Mouse (Mus musculus) urinary bladder, postnatal 14 days (tissue): Measurements from ENCODE around the gene Fars2.

Source experiments
- DNase-seq: peaks from one replicate; pipeline ENCODE4 v3.0.0; 2021; ENCODE audit warnings: low spot score

The Fars2 gene

DNA sequence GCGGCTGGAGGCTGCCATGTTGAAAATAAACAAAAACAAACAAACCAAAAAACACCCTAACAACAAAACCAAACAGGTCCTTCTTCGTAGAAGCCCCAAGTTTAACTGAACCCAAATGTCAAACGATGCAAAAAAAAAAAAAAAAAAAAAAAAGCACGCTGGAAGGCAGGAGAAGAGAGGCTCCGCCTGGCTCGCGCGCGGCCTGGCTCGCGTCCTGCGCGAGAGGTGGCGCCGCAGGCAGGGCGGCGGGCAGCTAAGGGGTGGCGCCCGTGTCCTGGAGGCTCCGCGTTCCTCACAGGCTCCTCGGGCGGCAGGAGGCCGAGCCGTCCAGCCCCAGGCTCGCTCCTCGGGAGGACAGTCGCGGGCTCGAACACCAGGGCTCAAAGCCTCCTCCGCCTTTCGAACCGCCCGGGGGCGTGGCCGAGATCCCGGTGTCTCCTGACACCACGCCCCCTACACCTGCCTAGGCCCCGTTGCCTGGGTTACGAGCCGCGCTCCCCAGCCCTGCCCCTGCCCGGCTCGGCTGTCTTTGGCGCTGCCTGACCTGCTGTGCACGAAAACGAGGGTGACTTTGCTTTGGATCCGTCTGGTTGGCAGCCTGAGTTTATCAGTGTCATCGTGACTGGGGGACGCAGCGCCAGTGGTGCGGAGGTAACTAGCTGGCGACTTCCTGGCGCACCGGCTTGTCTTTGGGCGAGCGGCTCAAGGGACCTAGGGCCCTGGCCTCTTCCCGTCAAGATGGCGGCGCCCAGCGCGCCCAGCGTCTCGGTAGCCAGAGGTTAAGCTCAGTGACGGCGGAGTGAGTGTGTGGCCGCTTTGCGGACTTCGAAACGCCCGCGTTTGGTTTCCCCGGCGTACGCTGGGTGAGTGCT, at the start of gene Fars2, which contains the start of gene Lyrm4:
Gene Fars2, plus strand, starts transcription at position 270 of the 872 bp plus-strand sequence.
Gene Lyrm4, minus strand, starts transcription at position 384 of the 872 bp plus-strand sequence.
- peak; percentile 99 for DNase-seq

DNA sequence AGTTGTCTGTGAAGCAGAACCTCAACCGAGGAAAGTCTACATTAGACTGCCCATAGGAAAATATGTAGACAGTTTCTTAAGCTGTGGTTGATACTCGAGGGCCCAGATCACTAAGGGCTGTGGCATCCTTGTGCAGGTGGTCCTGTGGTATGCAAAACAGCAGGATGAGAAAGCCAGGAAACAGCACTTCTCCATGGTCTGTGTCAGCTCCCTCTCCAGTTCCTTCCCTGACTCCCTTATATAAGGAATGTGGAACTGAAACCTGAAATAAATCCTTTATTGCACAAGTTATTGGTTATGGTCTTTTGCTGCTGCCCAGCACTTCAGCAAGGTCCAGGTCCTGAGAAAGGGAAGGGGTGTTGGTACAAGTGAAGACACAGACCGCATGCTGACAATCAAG, 42.7 kb upstream of the Fars2 start:
- DNase-seq = no peak

DNA sequence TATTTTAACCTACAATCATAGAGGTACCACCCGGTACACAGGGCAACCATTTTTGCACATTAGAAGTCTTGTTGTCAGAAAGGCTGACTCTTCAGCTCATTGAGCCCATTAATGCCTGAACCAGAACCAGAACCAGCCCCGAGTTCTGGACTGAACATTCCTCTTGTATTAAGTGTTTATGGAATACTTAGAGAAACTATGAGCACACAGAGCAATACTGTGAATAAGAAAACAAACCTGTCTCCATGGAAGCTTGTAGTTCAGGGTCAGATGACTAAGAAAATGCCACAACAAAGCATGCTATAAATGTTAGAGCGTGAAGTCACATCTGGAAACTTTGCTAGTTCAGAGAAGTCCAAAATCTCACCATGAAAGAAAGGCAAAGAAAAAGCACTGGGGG, 35.6 kb upstream of the Fars2 start:
- DNase-seq = no peak

- no peak for DNase-seq
Observed at GRCm38 (mm10) chr13:36084701-36085100, 32.5 kb upstream of the Fars2 start.

DNA sequence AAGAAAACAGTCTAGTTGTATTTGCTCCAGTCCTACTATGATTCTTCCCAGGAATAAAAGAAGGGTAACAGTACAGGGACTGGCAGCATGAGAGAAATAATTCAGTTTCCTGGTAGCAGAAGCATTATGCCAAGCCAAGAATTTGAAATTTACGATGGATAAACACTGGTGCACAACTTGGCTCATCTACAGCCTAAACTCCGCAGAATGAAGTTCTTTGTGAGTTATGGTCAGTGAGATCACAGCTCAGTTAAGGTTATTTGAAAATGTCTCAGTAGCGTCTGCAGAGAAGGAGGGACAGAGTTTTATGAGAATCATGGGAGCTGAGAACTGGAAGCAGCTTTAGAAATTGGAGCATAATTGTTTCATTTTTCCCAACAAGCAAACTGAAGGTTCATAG, 31.2 kb upstream of the Fars2 start:
- DNase-seq = no peak

DNA sequence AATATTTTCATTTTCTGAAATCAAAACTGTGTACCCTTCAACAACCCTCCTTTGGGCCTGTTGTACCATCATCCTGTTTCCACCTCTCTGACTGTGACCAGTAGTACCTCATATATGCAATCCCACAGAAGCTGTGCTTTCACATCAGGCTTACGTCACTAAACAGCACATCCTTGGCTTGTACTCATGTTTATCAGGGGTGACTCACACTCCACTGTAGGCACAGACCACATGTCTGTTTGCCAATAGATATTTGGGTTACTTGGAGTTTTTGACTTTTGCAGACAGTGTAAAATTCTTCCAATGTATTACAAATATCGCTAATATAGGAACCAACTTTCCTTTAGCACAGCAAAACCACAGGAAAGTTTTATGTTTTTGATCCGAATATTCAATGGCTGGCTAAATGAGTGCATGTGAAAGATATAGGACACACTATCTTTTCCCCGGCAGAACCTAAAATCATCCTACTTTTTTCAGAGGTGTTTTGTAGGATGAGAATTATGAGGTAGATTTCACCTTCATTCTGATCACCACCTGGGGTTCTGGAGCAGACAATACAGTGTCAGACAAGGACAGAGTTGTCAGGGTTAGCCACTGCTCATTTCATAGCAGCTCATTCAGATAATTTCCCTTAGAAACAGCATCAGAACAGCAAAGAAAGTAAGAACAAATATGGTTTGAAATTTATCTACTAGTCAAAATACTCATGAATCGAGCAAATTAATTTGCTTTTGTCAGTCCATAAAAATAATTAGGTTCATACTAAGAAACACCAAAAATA, 30.4 kb upstream of the Fars2 start:
- DNase-seq = no peak

- no peak for DNase-seq
Observed at GRCm38 (mm10) chr13:36087427-36087826, 29.8 kb upstream of the Fars2 start.

DNA sequence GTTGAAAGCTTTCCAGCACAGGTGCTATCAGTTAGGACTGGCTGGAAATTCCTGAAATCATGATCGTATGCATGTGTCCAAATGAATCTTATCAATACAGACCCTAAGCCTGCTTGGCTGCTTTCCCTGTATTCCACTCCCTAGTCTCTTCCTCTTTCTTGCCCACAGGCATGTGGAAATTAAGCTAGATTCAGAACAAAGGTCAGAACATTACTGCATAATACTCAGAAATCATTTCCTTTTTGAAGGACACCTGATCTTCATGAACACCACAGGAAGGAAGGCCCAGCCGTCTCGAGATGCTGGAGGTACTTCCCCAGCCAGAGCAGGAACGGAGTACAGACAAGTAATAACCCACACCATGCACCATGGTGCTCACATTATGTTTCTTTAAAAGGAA, 29.0 kb upstream of the Fars2 start:
- DNase-seq = no peak

DNA sequence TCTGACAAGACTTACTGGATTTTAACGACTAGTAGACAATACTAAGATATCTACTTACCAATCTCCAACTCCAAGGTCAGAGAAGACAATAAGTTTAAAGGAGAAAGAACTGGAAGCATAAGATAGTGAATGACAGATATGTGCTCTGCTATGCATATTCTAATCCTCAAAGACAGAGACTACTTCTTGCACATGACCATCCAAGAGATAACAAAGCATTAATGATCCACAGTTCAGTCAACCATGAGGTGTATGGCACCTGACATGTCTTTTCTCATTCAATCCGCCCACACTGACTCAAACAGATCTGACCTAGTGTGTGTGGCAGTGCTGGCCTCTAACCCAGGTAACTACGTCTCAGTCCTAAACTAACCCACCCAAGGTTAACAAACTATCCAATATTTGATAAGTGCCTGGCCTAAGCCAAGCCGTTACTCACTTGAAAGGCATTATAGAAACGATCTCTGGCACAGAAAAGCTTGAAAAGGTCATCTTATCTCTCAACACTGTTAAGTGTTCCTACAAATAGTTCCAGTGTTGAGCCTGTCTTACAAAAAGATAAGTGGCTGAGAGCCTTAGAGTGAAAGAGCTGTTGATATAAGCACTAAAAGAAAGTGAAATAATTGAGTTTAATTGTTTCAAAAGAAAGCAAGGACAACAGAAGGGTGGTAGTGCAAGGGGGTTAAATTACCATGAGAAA, 20.4 kb upstream of the Fars2 start:
- DNase-seq = no peak

- no peak for DNase-seq
Observed at GRCm38 (mm10) chr13:36105591-36105990, 11.6 kb upstream of the Fars2 start.

- DNase-seq = no peak
Observed at GRCm38 (mm10) chr13:36108528-36108927, 8.7 kb upstream of the Fars2 start.

DNA sequence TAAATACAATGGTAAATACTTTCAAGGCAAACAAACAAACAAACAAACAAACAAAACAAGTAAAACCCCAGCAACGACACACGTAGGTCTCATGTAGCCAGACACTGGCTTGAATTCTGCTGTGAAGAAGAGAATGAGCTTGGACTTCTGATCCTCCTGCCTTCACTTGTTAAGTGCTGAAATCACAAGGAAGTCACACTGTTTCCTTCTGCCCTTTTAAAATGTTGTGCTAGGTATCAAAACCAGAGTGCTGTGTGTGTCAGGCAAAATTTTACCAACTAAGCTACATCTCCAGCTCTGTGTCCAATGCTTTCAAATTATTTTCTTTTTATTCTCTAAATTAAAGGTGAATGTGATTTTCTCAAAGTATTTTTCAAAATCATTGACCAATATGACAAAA, 5.9 kb upstream of the Fars2 start:
- DNase-seq = no peak

DNA sequence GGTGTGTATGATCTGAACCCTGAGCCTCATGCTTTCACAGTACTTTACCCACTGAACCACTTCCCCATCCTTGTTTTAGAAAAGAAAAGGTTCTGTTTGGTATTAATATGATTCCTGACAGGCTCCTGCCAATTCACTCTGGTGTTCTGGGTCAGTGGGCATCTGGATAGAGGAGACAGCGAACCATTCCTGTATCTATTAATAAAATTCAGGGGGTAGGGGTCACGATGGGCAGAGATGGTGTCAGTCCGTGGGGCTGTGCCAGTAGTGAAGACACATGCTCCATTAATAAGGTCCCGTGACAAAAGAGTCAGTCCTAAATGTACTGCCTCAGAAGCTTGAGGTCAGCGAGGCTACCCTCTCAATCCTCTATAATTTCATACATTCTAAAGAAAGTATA, 4.0 kb upstream of the Fars2 start:
- DNase-seq = no peak

DNA sequence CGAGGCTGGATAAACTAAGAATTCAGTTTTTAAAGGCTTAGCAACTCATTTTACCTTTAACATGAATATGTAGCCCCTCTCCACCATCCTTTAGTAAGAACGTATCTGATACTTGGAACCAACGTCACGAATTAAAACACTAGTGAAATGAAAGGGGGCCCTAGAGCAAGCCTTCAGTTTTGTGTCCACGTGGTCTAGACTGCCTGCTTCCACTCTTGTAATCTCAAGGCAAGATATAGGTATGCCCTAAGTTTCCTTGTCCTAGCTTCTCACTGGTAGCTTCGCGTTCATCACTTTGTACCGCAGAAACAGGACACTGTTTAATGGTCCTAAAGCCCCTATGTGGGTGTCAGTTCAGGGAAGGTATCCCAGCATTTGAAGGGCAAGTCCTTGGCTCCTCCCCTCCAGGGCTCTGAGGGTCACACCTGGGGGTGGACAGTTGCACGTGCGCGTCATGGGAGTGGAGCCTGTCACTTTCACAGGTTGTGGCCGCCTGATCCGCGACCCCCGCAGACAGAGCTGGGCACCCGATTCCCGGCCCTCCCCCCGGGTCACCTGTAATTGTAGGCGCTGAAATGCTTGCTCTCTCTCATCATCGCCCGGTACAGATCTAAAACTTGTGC, 581 bp upstream of the Fars2 start:
- peak; percentile 7 for DNase-seq

DNA sequence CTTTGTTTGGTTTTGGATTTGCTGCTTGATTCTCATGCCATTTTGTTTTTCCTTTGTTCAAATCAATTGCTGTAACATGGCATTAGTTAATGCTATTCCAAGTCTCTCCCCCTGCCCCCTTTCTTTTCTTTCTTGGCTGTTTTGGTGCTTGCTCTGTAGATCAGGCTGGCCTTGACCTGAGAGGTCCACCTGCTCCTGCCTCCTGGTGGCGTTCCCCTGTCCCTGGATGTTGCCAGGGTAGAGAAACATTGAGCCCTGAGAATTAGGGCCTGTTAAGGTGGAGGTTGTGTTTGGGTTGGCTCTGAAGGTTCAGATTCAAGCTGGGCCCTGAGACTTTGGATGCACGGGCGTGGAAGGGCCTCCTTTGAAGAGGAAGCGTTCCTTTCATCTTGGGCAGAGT, 2.5 kb downstream of the Fars2 start:
- DNase-seq = no peak

DNA sequence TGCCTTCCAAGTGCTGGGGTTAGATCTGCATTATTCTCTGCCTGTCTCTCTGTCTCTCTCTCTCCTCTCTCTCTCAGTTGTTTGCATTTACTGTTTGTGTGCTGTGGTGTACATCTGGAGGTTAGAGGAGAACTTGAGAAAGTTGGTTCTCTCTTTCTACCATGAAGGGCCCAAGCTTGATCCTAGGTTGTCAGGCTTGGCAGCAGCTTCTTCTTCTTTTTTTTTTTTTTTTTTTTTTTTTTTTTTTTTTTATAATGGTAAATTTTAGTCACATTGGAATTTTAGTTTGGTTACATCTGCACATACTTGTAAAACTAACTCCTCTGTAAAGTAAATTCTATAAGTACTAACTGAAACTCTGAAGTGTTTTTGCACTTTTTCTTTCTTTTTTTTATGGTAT, 3.4 kb downstream of the Fars2 start:
- DNase-seq = no peak

- DNase-seq = no peak
Observed at GRCm38 (mm10) chr13:36129360-36130054, 12.3 kb downstream of the Fars2 start.

DNA sequence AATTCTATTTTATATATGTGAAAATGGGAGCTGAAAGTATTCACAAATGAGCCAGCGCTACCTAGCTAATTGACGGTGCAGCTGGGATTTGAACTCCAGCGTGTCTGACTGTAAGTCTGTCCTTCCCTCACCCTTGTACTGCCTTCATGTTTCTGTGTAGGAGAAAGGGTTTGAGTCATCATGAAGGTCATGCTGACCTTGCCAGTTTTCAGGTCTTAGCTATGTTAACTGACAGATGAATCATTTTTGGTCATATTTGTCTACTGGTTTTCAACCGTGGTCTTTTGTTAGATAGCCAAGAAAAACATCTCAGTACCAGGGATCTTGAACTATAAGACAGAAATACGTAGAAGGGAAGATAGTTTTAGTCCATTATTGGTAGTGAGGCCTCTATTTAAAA, 14.2 kb downstream of the Fars2 start:
- no peak for DNase-seq

DNA sequence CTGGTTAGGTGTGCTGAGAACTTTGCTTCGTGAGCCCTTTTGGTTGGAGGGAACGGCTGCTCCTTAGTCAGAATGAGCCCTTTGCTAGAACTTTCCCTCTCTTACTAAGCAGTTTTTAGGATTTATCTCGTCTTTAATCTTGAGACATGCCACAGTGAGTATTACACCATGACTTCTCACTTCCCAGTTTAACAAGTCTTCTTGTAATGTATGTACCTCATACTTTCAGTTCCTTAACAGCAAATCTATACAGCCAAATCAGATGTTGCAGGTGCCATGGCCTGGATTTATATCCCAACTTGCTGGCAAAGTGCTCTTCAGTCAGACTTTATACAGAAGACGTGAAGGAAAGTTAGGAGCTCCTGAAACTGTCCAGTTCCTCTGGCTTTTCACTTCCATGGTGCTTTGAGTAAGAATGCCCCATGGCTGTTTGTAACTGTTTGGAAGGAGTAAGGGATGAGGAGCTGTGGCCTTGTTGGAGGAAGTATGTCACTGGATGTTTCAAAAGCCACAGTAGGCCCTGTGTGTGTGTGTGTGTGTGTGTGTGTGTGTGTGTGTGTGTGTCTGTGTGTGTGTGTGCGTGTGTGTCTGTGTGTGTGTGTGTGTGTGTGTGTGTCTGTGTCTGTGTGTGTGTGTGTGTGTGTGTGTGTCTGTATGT, 14.9 kb downstream of the Fars2 start:
- DNase-seq = no peak

- no peak for DNase-seq
Observed at GRCm38 (mm10) chr13:36139703-36140102, 22.5 kb downstream of the Fars2 start.
